Mouse (Mus musculus) heart, embryonic 11.5 days (tissue): ENCODE measurements around the gene Tmem163. TPM values are rescaled to one million over a fixed set of nuclear protein-coding genes. Genes with fewer than 3 reads are reported as not detected.
A peak's percentile ranks its signal among the peaks of the same experiment; 100 is the strongest.

Source experiments
- ATAC-seq: fragments of 200-750 bp; cut with Nextera tagmentation; replicated peaks from 2 replicates; pipeline ENCODE4 v1.8.0; 2017; ENCODE audit warnings: moderate library complexity; ENCODE audit not compliant: insufficient number of reproducible peaks, low FRiP score, low TSS enrichment
- H3K27ac ChIP-seq: fragments of 300-500 bp; sonication (generic); 2 replicates; pipeline ENCODE4 v1.5.1; 2014; ENCODE audit warnings: mild to moderate bottlenecking, low read depth, low read length
- H3K27me3 ChIP-seq: fragments of 300-500 bp; sonication (generic); 2 replicates; pipeline ENCODE4 v1.6.1; 2014; ENCODE audit warnings: mild to moderate bottlenecking, low read length, mixed read lengths; ENCODE audit not compliant: control insufficient read depth, insufficient read depth
- H3K36me3 ChIP-seq: fragments of 300-500 bp; sonication (generic); 2 replicates; pipeline ENCODE4 v1.6.1; 2014; ENCODE audit warnings: mild to moderate bottlenecking, low read length, moderate library complexity, mixed read lengths; ENCODE audit not compliant: control insufficient read depth, insufficient read depth
- H3K4me1 ChIP-seq: fragments of 300-500 bp; sonication (generic); 2 replicates; pipeline ENCODE4 v1.6.1; 2014; ENCODE audit warnings: low read length; ENCODE audit not compliant: control insufficient read depth, insufficient read depth
- H3K4me2 ChIP-seq: fragments of 300-500 bp; sonication (generic); 2 replicates; pipeline ENCODE4 v1.6.1; 2014; ENCODE audit warnings: mild to moderate bottlenecking, moderate library complexity
- H3K4me3 ChIP-seq: fragments of 300-500 bp; sonication (generic); 2 replicates; pipeline ENCODE4 v1.5.1; 2014; ENCODE audit warnings: low read depth, low read length
- H3K9ac ChIP-seq: fragments of 300-500 bp; sonication (generic); 2 replicates; pipeline ENCODE4 v1.6.1; 2014; ENCODE audit warnings: mild to moderate bottlenecking, low read depth, low read length, moderate library complexity
- H3K9me3 ChIP-seq: fragments of 300-500 bp; sonication (generic); replicated peaks from 2 replicates; pipeline ENCODE4 v1.6.1; 2016; ENCODE audit warnings: low read length; ENCODE audit not compliant: control insufficient read depth
- WGBS: fragments of 180-500 bp; shearing (Covaris S2); extraction: QIAGEN DNeasy Blood & Tissue Kit; methylation state at CpG from one replicate; pipeline ENCODE4 v1.1.7; 2014; ENCODE audit not compliant: insufficient replicate concordance; 5-methylcytosine and 5-hydroxymethylcytosine counted together
- polyA plus RNA-seq: library from polyadenylated mRNA; unstranded; fragments of >200 nt; fragmentation: Nextera tagmentation; extraction: Ambion mirVana; gene quantifications from 2 replicates; pipeline ENCODE4 v1.2.1, GENCODE M21; 2014

Gene Tmem163
- polyA plus RNA-seq, 1 experiment from 2014 or later: 30.5 TPM

- no peaks in the 10 kb centered on the region for H3K27me3 ChIP-seq
- H3K27ac ChIP-seq: no peak overlapping the region
- no peak overlapping the region for H3K4me2 ChIP-seq
- no peaks in the 10 kb centered on the region for H3K9me3 ChIP-seq
- peak; percentile 40; the same call in 1 of the 2 replicates for ATAC-seq
- H3K36me3 ChIP-seq: no peaks in the 10 kb centered on the region
- peaks cover 2% of the 10 kb centered on the region; the same call in 1 of the 2 replicates for H3K4me1 ChIP-seq
- no peak overlapping the region for H3K4me3 ChIP-seq
- WGBS: 33% methylated on average over 9 of the region's 9 CpGs
- no peak overlapping the region for H3K9ac ChIP-seq
These were observed 180.6 kb downstream of the Tmem163 start for GRCm38 (mm10) chr1:127498746-127499145.

GRCm38 (mm10) chr1:127496737-127497543, 182.4 kb downstream of the Tmem163 start:
- no peaks in the 10 kb centered on the region for H3K9me3 ChIP-seq
- H3K4me2 ChIP-seq: no peak overlapping the region
- H3K4me3 ChIP-seq: no peak overlapping the region
- H3K36me3 ChIP-seq: no peaks in the 10 kb centered on the region
- H3K27me3 ChIP-seq: no peaks in the 10 kb centered on the region
- 0 out of 2 replicates have a peak, but pooled peaks have one; percentile 32 for ATAC-seq
- 35% methylated on average over 9 of the region's 9 CpGs for WGBS
- H3K9ac ChIP-seq: no peak overlapping the region
- no peak overlapping the region for H3K27ac ChIP-seq
- peaks cover 2% of the 10 kb centered on the region; the same call in 1 of the 2 replicates for H3K4me1 ChIP-seq

DNA sequence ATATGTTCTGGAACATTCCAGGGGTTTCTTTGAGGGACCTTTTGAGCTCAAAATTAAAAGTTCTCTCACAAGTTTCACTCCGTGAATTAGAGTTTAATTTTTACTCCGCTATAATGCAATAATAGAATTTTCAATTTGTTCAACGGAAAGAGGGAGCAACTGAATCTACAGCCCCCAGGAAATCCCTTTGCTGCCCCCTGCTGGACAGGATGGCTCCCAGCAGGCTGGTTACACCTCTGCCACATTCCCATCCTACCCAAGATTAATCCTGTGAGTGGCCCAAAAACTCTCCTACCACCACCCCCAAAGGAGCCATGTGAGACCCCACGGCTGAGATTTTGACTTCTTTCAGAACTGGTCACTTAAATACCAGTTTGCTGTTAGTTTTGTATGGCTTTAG, 192.2 kb downstream of the Tmem163 start:
- Histone ChIP-seq H3K4me3 (no peak overlapping the region), H3K27ac (no peak overlapping the region), H3K36me3 (no peaks in the 10 kb centered on the region), H3K9me3 (no peaks in the 10 kb centered on the region), H3K4me2 (no peak overlapping the region), H3K4me1 (no peaks in the 10 kb centered on the region), H3K9ac (no peak overlapping the region), H3K27me3 (no peaks in the 10 kb centered on the region)
- WGBS: 69% methylated on average over 4 of the region's 4 CpGs
- no peak for ATAC-seq

DNA sequence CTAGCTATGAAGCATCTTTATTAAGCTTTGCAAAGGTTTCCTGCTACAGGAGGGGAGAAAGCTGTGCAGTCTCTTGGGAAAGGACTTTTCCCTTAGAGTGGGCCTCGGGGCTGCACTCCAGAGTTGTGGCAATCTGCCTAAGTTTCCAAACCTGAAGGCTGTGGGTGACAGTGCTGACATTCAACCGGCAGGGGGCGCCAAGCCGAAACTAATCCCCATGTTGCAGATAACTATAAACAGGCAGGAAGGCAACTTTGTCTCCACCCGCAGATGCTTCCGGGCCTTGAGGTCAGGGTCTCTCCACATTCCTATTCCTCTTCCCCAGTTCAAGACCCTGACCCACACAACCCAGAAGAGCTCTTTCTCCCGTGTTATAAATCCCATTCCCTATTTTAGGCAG, 194.5 kb downstream of the Tmem163 start:
- Histone ChIP-seq H3K9ac (no peak overlapping the region), H3K4me1 (no peaks in the 10 kb centered on the region), H3K36me3 (no peaks in the 10 kb centered on the region), H3K4me2 (no peak overlapping the region), H3K4me3 (no peak overlapping the region), H3K27me3 (no peaks in the 10 kb centered on the region), H3K27ac (no peak overlapping the region), H3K9me3 (no peaks in the 10 kb centered on the region)
- WGBS: 43% methylated on average over 7 of the region's 7 CpGs
- no peak for ATAC-seq

DNA sequence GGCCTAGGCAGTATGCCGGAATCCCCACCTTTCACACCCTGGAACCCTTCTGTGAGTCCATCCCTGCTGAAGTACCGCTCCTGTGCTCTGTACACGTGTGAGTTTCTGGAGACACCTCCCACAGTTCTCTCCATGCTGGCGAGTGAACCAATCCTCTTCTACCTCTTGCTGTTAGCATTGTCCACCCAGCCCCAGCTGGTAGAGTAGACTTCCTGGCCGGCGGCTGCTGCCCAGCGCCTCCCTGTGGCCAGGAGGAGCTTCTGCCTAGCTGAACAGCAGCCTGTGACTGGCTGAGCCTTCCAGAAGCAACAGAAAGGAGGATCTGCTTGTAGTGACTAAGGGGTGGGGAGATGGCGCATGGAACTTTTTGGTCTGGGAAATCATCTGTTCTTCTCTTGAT, 195.2 kb downstream of the Tmem163 start:
- no peaks in the 10 kb centered on the region for H3K27me3 ChIP-seq
- H3K4me1 ChIP-seq: peaks cover 3% of the 10 kb centered on the region; the same call in 1 of the 2 replicates
- no peaks in the 10 kb centered on the region for H3K36me3 ChIP-seq
- no peaks in the 10 kb centered on the region for H3K9me3 ChIP-seq
- H3K4me3 ChIP-seq: no peak overlapping the region
- H3K4me2 ChIP-seq: no peak overlapping the region
- WGBS: 85% methylated on average over 8 of the region's 8 CpGs
- no peak overlapping the region for H3K27ac ChIP-seq
- ATAC-seq: no peak
- no peak overlapping the region for H3K9ac ChIP-seq

GRCm38 (mm10) chr1:127482911-127483310, 196.4 kb downstream of the Tmem163 start:
- Histone ChIP-seq H3K4me1 (peaks cover 5% of the 10 kb centered on the region; the same call in 1 of the 2 replicates), H3K9me3 (no peaks in the 10 kb centered on the region), H3K4me2 (no peak overlapping the region), H3K27me3 (no peaks in the 10 kb centered on the region), H3K4me3 (no peak overlapping the region), H3K9ac (no peak overlapping the region), H3K27ac (no peak overlapping the region), H3K36me3 (no peaks in the 10 kb centered on the region)
- ATAC-seq: no peak
- WGBS: 79% methylated on average over 10 of the region's 10 CpGs

GRCm38 (mm10) chr1:127475756-127476155, 203.6 kb downstream of the Tmem163 start:
- ATAC-seq: no peak
- H3K4me3 ChIP-seq: no peak overlapping the region

GRCm38 (mm10) chr1:127470175-127470574, 209.2 kb downstream of the Tmem163 start:
- Histone ChIP-seq H3K4me3 (no peak overlapping the region), H3K9ac (no peak overlapping the region), H3K9me3 (no peaks in the 10 kb centered on the region), H3K27me3 (no peaks in the 10 kb centered on the region), H3K4me2 (no peak overlapping the region), H3K36me3 (no peaks in the 10 kb centered on the region), H3K27ac (no peak overlapping the region), H3K4me1 (peaks cover 9% of the 10 kb centered on the region)
- ATAC-seq: no peak
- 71% methylated on average over 4 of the region's 4 CpGs for WGBS

More at GRCm38 (mm10) chr1:127475756-127476155, 203.6 kb downstream of the Tmem163 start:
- Histone ChIP-seq H3K36me3 (no peaks in the 10 kb centered on the region), H3K4me2 (no peak overlapping the region), H3K27me3 (no peaks in the 10 kb centered on the region), H3K4me1 (peaks cover 7% of the 10 kb centered on the region), H3K9ac (no peak overlapping the region), H3K9me3 (no peaks in the 10 kb centered on the region), H3K27ac (no peak overlapping the region)
- 90% methylated on average over 5 of the region's 5 CpGs for WGBS

GRCm38 (mm10) chr1:127467238-127467637, 212.1 kb downstream of the Tmem163 start:
- WGBS: 87% methylated on average over 5 of the region's 5 CpGs
- no peak overlapping the region for H3K4me2 ChIP-seq
- no peaks in the 10 kb centered on the region for H3K27me3 ChIP-seq
- H3K36me3 ChIP-seq: no peaks in the 10 kb centered on the region
- no peak overlapping the region for H3K9ac ChIP-seq
- no peak overlapping the region for H3K4me3 ChIP-seq
- no peaks in the 10 kb centered on the region for H3K9me3 ChIP-seq
- H3K4me1 ChIP-seq: peaks cover 11% of the 10 kb centered on the region
- no peak overlapping the region for H3K27ac ChIP-seq
- no peak for ATAC-seq
